Mouse (Mus musculus) inflammation-experienced regulatory T-cells, adult 6 months (primary cell): ENCODE results near the gene Gripap1. TPM values are rescaled to one million over a fixed set of nuclear protein-coding genes. Genes with fewer than 3 reads are reported as not detected.

Source experiments
- polyA plus RNA-seq, 3 experiments: library from polyadenylated mRNA; unstranded; fragments of 100-300 nt; shearing (Covaris generic); gene quantifications; one replicate each; pipeline ENCODE4 v1.2.1; 2017

Gripap1 gene
- polyA plus RNA-seq, 3 experiments from 2014 or later: 46.3 to 91.0 (median 68.7) TPM

Other genes with a start within 250 kb of the Gripap1 start
- 10 to 100 TPM; 17.9 to 43.3 (median 29.6) TPM for gene Foxp3, start 216.1 kb upstream of the Gripap1 start, polyA plus RNA-seq
- gene Ppp1r3f, start 215.5 kb upstream of the Gripap1 start, polyA plus RNA-seq: 1 to 10 TPM; 3.8 to 6.3 (median 5.2) TPM
- 10 to 100 TPM in 1 of 3 experiments, 1 to 10 TPM in 2; 6.3 to 12.1 (median 8.4) TPM for gene Ccdc22, start 184.2 kb upstream of the Gripap1 start, polyA plus RNA-seq
- gene Cacna1f, start 182.7 kb upstream of the Gripap1 start, polyA plus RNA-seq: not detected
- 1 to 10 TPM; 1.8 to 7.0 (median 7.0) TPM for gene Syp, start 151.3 kb upstream of the Gripap1 start, polyA plus RNA-seq
- 1 to 10 TPM; 4.6 to 8.3 (median 7.4) TPM for gene Prickle3, start 132.5 kb upstream of the Gripap1 start, polyA plus RNA-seq
- 100 to 1,000 TPM; 140 to 192 (median 157) TPM for gene Plp2, start 118.4 kb upstream of the Gripap1 start, polyA plus RNA-seq
- gene Magix, start 108.5 kb upstream of the Gripap1 start, polyA plus RNA-seq: not detected
- gene Gpkow, start 92.6 kb upstream of the Gripap1 start, polyA plus RNA-seq: 10 to 100 TPM; 48.0 to 54.7 (median 52.7) TPM
- 10 to 100 TPM; 39.0 to 53.6 (median 47.3) TPM for gene Wdr45, start 75.4 kb upstream of the Gripap1 start, polyA plus RNA-seq
- gene Gm45208, start 67.5 kb upstream of the Gripap1 start, polyA plus RNA-seq: not detected
- gene Praf2, start 61.3 kb upstream of the Gripap1 start, polyA plus RNA-seq: 10 to 100 TPM; 33.2 to 42.0 (median 41.3) TPM
- gene Ccdc120, start 38.9 kb upstream of the Gripap1 start, polyA plus RNA-seq: under 1 TPM in 1 of 3 experiments, not detected in 2; 0.59 TPM
- gene Tfe3, start 27.2 kb upstream of the Gripap1 start, polyA plus RNA-seq: 10 to 100 TPM; 12.6 to 15.0 (median 12.9) TPM
- gene Kcnd1, start 32.5 kb downstream of the Gripap1 start, polyA plus RNA-seq: 1 to 10 TPM in 1 of 3 experiments, under 1 TPM in 2; 0.43 to 1.1 (median 0.50) TPM
- 10 to 100 TPM; 18.2 to 34.2 (median 24.7) TPM for gene Otud5, start 51.6 kb downstream of the Gripap1 start, polyA plus RNA-seq
- gene Pim2, start 88.5 kb downstream of the Gripap1 start, polyA plus RNA-seq: 10 to 100 TPM; 29.8 to 42.0 (median 39.9) TPM
- 10 to 100 TPM; 18.6 to 23.6 (median 18.7) TPM for gene Slc35a2, start 94.3 kb downstream of the Gripap1 start, polyA plus RNA-seq
- gene Pqbp1, start 109.5 kb downstream of the Gripap1 start, polyA plus RNA-seq: 100 to 1,000 TPM in 1 of 3 experiments, 10 to 100 TPM in 2; 91.7 to 116 (median 99.0) TPM
- 100 to 1,000 TPM; 116 to 127 (median 123) TPM for gene Timm17b, start 109.6 kb downstream of the Gripap1 start, polyA plus RNA-seq
- not detected for gene Gm10491, start 118.1 kb downstream of the Gripap1 start, polyA plus RNA-seq
- gene Gm10490, start 119.8 kb downstream of the Gripap1 start, polyA plus RNA-seq: not detected
- gene Pcsk1n, start 130.1 kb downstream of the Gripap1 start, polyA plus RNA-seq: not detected
- not detected for gene Eras, start 138.8 kb downstream of the Gripap1 start, polyA plus RNA-seq
- gene Hdac6, start 158.1 kb downstream of the Gripap1 start, polyA plus RNA-seq: 10 to 100 TPM in 1 of 3 experiments, 1 to 10 TPM in 2; 6.2 to 12.7 (median 9.4) TPM
- gene Gata1, start 188.3 kb downstream of the Gripap1 start, polyA plus RNA-seq: 10 to 100 TPM in 2 of 3 experiments, not detected in 1; 25.6 to 27.7 TPM
- gene Glod5, start 228.7 kb downstream of the Gripap1 start, polyA plus RNA-seq: not detected